Mouse (Mus musculus) CH12.LX (cell line): ENCODE results near the gene Dhx33. TPM values are rescaled to one million over a fixed set of nuclear protein-coding genes. Genes with fewer than 3 reads are reported as not detected.

ENCODE experiments used
- DNase-seq: peaks from one replicate; pipeline ENCODE4 v3.0.0-alpha.2; 2013; ENCODE audit errors: extremely low read depth
- H3K27ac ChIP-seq: 2 replicates; pipeline ENCODE4 v1.5.1; 2012; ENCODE audit warnings: low read depth, mild to moderate bottlenecking, control low read depth, moderate library complexity; ENCODE audit not compliant: insufficient read depth
- H3K27me3 ChIP-seq: replicated peaks from 2 replicates; pipeline ENCODE3; 2012; ENCODE audit warnings: inconsistent platforms
- H3K36me3 ChIP-seq, 2 experiments: replicated peaks in 1 of 2; 2 replicates each; pipeline versions ENCODE3 to v1.6.1; 2012; ENCODE audit warnings: inconsistent platforms in 1 of 2, low read length in 1 of 2, mild to moderate bottlenecking in 1 of 2, mixed read lengths in 1 of 2, moderate library complexity in 1 of 2; ENCODE audit not compliant: control insufficient read depth in 1 of 2, insufficient read depth in 1 of 2
- H3K4me1 ChIP-seq, 2 experiments: 2 replicates each; pipeline ENCODE4 v1.6.1; 2012; ENCODE audit warnings: inconsistent platforms in 1 of 2, moderate library complexity in 1 of 2; ENCODE audit not compliant: insufficient read depth in 2 of 2, control insufficient read depth in 1 of 2
- H3K4me2 ChIP-seq: 2 replicates; pipeline ENCODE4 v1.6.1; 2012; ENCODE audit warnings: low read depth, mild to moderate bottlenecking, control low read depth; ENCODE audit not compliant: poor library complexity, insufficient read depth, severe bottlenecking
- H3K4me3 ChIP-seq, 3 experiments: fragments of 150-350 bp in 1 of 3; sonication (generic) in 1 of 3; replicated peaks in 1 of 3; 2 replicates each; pipeline versions ENCODE3 to v1.5.1; 2011 to 2012; ENCODE audit warnings: low read depth in 2 of 3, low read length in 2 of 3, mild to moderate bottlenecking in 2 of 3, moderate library complexity in 2 of 3, control low read depth in 1 of 3, improper control_type of control experiment in 1 of 3, inconsistent platforms in 1 of 3, mixed read lengths in 1 of 3; ENCODE audit not compliant: poor library complexity in 1 of 3
- H3K79me2 ChIP-seq: replicated peaks from 2 replicates; pipeline ENCODE4 v1.6.1; 2012; ENCODE audit warnings: mild to moderate bottlenecking, moderate library complexity; ENCODE audit not compliant: control insufficient read depth, poor library complexity, insufficient read depth, severe bottlenecking; ENCODE audit errors: extremely low read depth
- H3K9ac ChIP-seq: 2 replicates; pipeline ENCODE4 v1.6.1; 2012; ENCODE audit warnings: low read depth, mild to moderate bottlenecking, control low read depth, moderate library complexity; ENCODE audit not compliant: insufficient read depth
- H3K9me3 ChIP-seq: replicated peaks from 2 replicates; pipeline ENCODE3; 2012; ENCODE audit warnings: low read length, inconsistent platforms, mixed read lengths
- BHLHE40 ChIP-seq: IDR thresholded peaks from 2 replicates; pipeline ENCODE4 v1.6.1; 2011; ENCODE audit warnings: mild to moderate bottlenecking, low read depth, low read length, improper control_type of control experiment
- ELF1 ChIP-seq: IDR thresholded peaks from 2 replicates; pipeline ENCODE4 v1.6.1; 2014; ENCODE audit warnings: low read depth, mild to moderate bottlenecking, inconsistent platforms, low read length, improper control_type of control experiment
- EP300 ChIP-seq: IDR thresholded peaks from 2 replicates; pipeline ENCODE4 v1.6.1; 2011; ENCODE audit warnings: low read length, improper control_type of control experiment
- ETS1 ChIP-seq: conservative IDR thresholded peaks from 2 replicates; pipeline ENCODE4 v1.6.1; 2012; ENCODE audit warnings: low read depth, mild to moderate bottlenecking, inconsistent platforms, low read length, improper control_type of control experiment, moderate library complexity
- IRF4 ChIP-seq: IDR thresholded peaks from 2 replicates; pipeline ENCODE4 v1.6.1; 2014; ENCODE audit warnings: low read depth, mild to moderate bottlenecking, inconsistent platforms, low read length, improper control_type of control experiment
- KAT2A ChIP-seq: IDR thresholded peaks from 2 replicates; pipeline ENCODE4 v1.6.1; 2012; ENCODE audit warnings: low read length, improper control_type of control experiment, inconsistent platforms; ENCODE audit not compliant: insufficient replicate concordance
- MAX ChIP-seq: IDR thresholded peaks from 2 replicates; pipeline ENCODE4 v1.6.1; 2011; ENCODE audit warnings: low read length, improper control_type of control experiment
- MAZ ChIP-seq: IDR thresholded peaks from 2 replicates; pipeline ENCODE4 v1.6.1; 2012; ENCODE audit warnings: low read depth, mild to moderate bottlenecking, inconsistent platforms, low read length, improper control_type of control experiment, moderate library complexity
- MYC ChIP-seq: IDR thresholded peaks from 2 replicates; pipeline ENCODE4 v1.6.1; 2011; ENCODE audit warnings: low read depth, mild to moderate bottlenecking, improper control_type of control experiment, low read length
- NELFE ChIP-seq: IDR thresholded peaks from 2 replicates; pipeline ENCODE4 v1.6.1; 2011; ENCODE audit warnings: low read depth, low read length, improper control_type of control experiment
- NRF1 ChIP-seq: IDR thresholded peaks from 2 replicates; pipeline ENCODE4 v1.6.1; 2014; ENCODE audit warnings: low read depth, mild to moderate bottlenecking, inconsistent platforms, low read length, improper control_type of control experiment, moderate library complexity
- POLR2A ChIP-seq: IDR thresholded peaks from 2 replicates; pipeline ENCODE4 v1.6.1; 2011; ENCODE audit warnings: low read depth, mild to moderate bottlenecking, improper control_type of control experiment, low read length
- POLR2AphosphoS2 ChIP-seq: IDR thresholded peaks from 2 replicates; pipeline ENCODE4 v1.6.1; 2011; ENCODE audit warnings: low read depth, low read length, improper control_type of control experiment
- SIN3A ChIP-seq: IDR thresholded peaks from 2 replicates; pipeline ENCODE4 v1.6.1; 2012; ENCODE audit warnings: low read length, improper control_type of control experiment, inconsistent platforms
- TCF12 ChIP-seq: IDR thresholded peaks from 2 replicates; pipeline ENCODE4 v1.6.1; 2014; ENCODE audit warnings: low read depth, mild to moderate bottlenecking, inconsistent platforms, low read length, improper control_type of control experiment
- ZMIZ1 ChIP-seq: IDR thresholded peaks from 2 replicates; pipeline ENCODE4 v1.6.1; 2012; ENCODE audit warnings: low read depth, mild to moderate bottlenecking, inconsistent platforms, low read length, improper control_type of control experiment
- ZNF384 ChIP-seq: IDR thresholded peaks from 2 replicates; pipeline ENCODE4 v1.6.1; 2012; ENCODE audit warnings: low read depth, low read length, improper control_type of control experiment, inconsistent platforms
- dilution Hi-C: fragments of 300-500 bp; cut with MboI; formaldehyde crosslinking; loops from 2 replicates; pipeline ENCODE4 v1.14.3; 2020; ENCODE audit warnings: low sequenced_read_pairs; ENCODE audit not compliant: extremely low pct_unique_long_range_greater_than_20kb, extremely low pct_ligation_motif_present
- in situ Hi-C: fragments of 300-500 bp; cut with MboI; formaldehyde crosslinking; loops from 3 replicates; pipeline ENCODE4 v1.14.3; 2019; ENCODE audit warnings: low sequenced_read_pairs, low pct_ligation_motif_present, low pct_unique_long_range_greater_than_20kb, mixed read lengths
- polyA plus RNA-seq: library from polyadenylated mRNA; unstranded; fragments of >175 nt; gene quantifications from 2 replicates; pipeline ENCODE4 v1.2.1, GENCODE M21; 2012; ENCODE audit warnings: low read depth; ENCODE audit not compliant: insufficient read length
- total RNA-seq, 2 experiments: library from RNA; depleted of rRNA; stranded (reverse); fragments of 300-350 nt in 1 of 2; fragments of >200 nt in 1 of 2; gene quantifications; 2 replicates each; pipeline ENCODE4 v1.2.3; 2012 to 2014

Gene Dhx33
- total and polyA plus RNA-seq, 3 experiments, result 34.4 to 55.9 (median 43.0) TPM

- peaks cover 62 to 77% of the 10 kb centered on the region in 2 experiments for H3K36me3 ChIP-seq
- peaks cover 16 to 36% of the 10 kb centered on the region in 2 experiments for H3K4me1 ChIP-seq
- peak overlapping the region; percentile 78 for H3K4me2 ChIP-seq
- H3K4me3 ChIP-seq, result peak overlapping the region in 2 of 3 experiments; percentile 5 to 84
- peaks cover 41% of the 10 kb centered on the region for H3K79me2 ChIP-seq
- H3K27me3 ChIP-seq, result no peaks in the 10 kb centered on the region
- H3K9ac ChIP-seq, result peak overlapping the region; percentile 9; the same call in 1 of the 2 replicates
- in situ Hi-C loops, result no loop called here
- dilution Hi-C loops, result no loop called here
- peak; percentile 31; the same call in 1 of the 2 replicates for TF ChIP-seq ELF1
- TF ChIP-seq MAX, result peak; percentile 74
- peak; percentile 81 for TF ChIP-seq ETS1
- 0 out of 2 replicates have a peak, but pooled peaks have one; percentile 23 for TF ChIP-seq KAT2A
- TF ChIP-seq TCF12, result peak; percentile 51
- TF ChIP-seq BHLHE40, result peak; percentile 100
- peak; percentile 94 for TF ChIP-seq MYC
- TF ChIP-seq IRF4, result peak; percentile 91
- peak; percentile 44; the same call in 1 of the 2 replicates for TF ChIP-seq SIN3A
- no peak for TF ChIP-seq MAZ
- TF ChIP-seq POLR2A, result peak; percentile 33; the same call in 1 of the 2 replicates
- no peak for TF ChIP-seq ZNF384
- TF ChIP-seq EP300, result peak; percentile 68
- 0 out of 2 replicates have a peak, but pooled peaks have one; percentile 22 for TF ChIP-seq POLR2AphosphoS2
- no peak for TF ChIP-seq ZMIZ1
- TF ChIP-seq NRF1, result no peak
- DNase-seq, result peak; percentile 66
- H3K27ac ChIP-seq, result peak overlapping the region; percentile 42
- H3K9me3 ChIP-seq, result no peaks in the 10 kb centered on the region
Measured at GRCm38 (mm10) chr11:70980232-70980631, 24.0 kb downstream of the Dhx33 start.

GRCm38 (mm10) chr11:70977293-70977692 lies 26.9 kb downstream of the Dhx33 start:
- no peak overlapping the region for H3K27ac ChIP-seq
- H3K79me2 ChIP-seq, result peaks cover 36% of the 10 kb centered on the region
- no peak for TF ChIP-seq NELFE
- H3K9ac ChIP-seq, result no peak overlapping the region
- H3K36me3 ChIP-seq, result peaks cover 79 to 91% of the 10 kb centered on the region in 2 experiments
- in situ Hi-C loops, result no loop called here
- no peak overlapping the region for H3K4me2 ChIP-seq
- peaks cover 14 to 36% of the 10 kb centered on the region in 2 experiments for H3K4me1 ChIP-seq
- no peak for DNase-seq
- no peaks in the 10 kb centered on the region for H3K9me3 ChIP-seq
- H3K4me3 ChIP-seq, result no peak overlapping the region
- dilution Hi-C loops, result no loop called here
- H3K27me3 ChIP-seq, result no peaks in the 10 kb centered on the region
